In genomic region chr12:69644877-69645276, GRCm38 (mm10) we compare ENCODE assay signal across 8 mouse cellular contexts. TPM values are rescaled to one million over a fixed set of nuclear protein-coding genes. Genes with fewer than 3 reads are reported as not detected.
DNase-seq lines count a peak whose midpoint lies in the region.

No protein-coding gene starts in this region.

- intact Hi-C loops in left cerebral cortex, postnatal 4 days (cut with DNase I): no loop called here
- intact Hi-C loops in gastrocnemius, postnatal 36 days (cut with DNase I): no loop called here

- DNase-seq in adrenal gland, adult 2 months: peak; percentile 10
- no peak for DNase-seq in adrenal gland, adult (ENCODE audit: inconsistent age in 2 of 2, low spot score in 1 of 2)
- peak; percentile 15 for DNase-seq in left cerebral cortex, adult 11 months (ENCODE audit: low spot score)
- DNase-seq in left cerebral cortex, postnatal 4 days: no peak
- DNase-seq in layer of hippocampus, postnatal 10 days (ENCODE audit: low spot score in 2 of 2): peak; percentile 43 to 48
- DNase-seq in right cerebral cortex, postnatal 14 days: peak; percentile 13
- no peak for DNase-seq in gastrocnemius, postnatal 36 days
- DNase-seq in spleen, postnatal 36 days (ENCODE audit: low spot score in 2 of 2): no peak

RNA-seq across cellular contexts. Expression of gene Sos2, which starts 36.8 kb away (rescaled TPM):
- total RNA-seq in adrenal gland, adult 2 months (2021): 10 to 100 TPM; 44.2 to 55.2 TPM
- polyA plus RNA-seq in adrenal gland, adult 2 months (2012; rRNA removed): 9.6 and 14.1 TPM in 2 replicates
- 10 to 100 TPM; 36.3 to 36.6 TPM for total RNA-seq in left cerebral cortex, postnatal 4 days (2021)
- 10 to 100 TPM; 31.8 to 34.1 TPM for total RNA-seq in layer of hippocampus, postnatal 10 days (2021)
- 10 to 100 TPM; 39.8 to 40.4 TPM for total RNA-seq in gastrocnemius, postnatal 36 days (2021)

Comparison
In these comparisons a context has a peak if more than half of its experiments do, and no peak if none do; other contexts are left out.
1. DNase-seq: peak in adrenal gland, adult 2 months (single experiment), left cerebral cortex, adult 11 months (single experiment), layer of hippocampus, postnatal 10 days (2 of 2) and right cerebral cortex, postnatal 14 days (single experiment); none in adrenal gland, adult (0 of 2), left cerebral cortex, postnatal 4 days (single experiment), gastrocnemius, postnatal 36 days (0 of 2) and spleen, postnatal 36 days (0 of 2).